Mouse (Mus musculus): ENCODE measurements at regions not wholly inside any gene's neighbourhood (a gene's known extent, or its start where the extent isn't known, plus 50 kb on each side); places are given as distances from the start of the nearest gene placed in this dataset.

- DNase-seq (ENCODE audit: low read depth) = no peak
These were observed 100.2 kb upstream of the Ccnd2 start for GRCm38 (mm10) chr6:127252000-127252721.

- DNase-seq (ENCODE audit: low read depth) = no peak
These were observed 101.9 kb upstream of the Ccnd2 start for GRCm38 (mm10) chr6:127253935-127254334.

GRCm38 (mm10) chr6:127263903-127264680 is 112.1 kb upstream of the Ccnd2 start:
- peak; percentile 61 for DNase-seq (ENCODE audit: low read depth)

- peak; percentile 74 for DNase-seq (ENCODE audit: low read depth)
These were observed 113.2 kb upstream of the Ccnd2 start for GRCm38 (mm10) chr6:127265063-127265775.

GRCm38 (mm10) chr6:127265901-127266812 is 114.2 kb upstream of the Ccnd2 start:
- peak; percentile 76 for DNase-seq (ENCODE audit: low read depth)

- peak; percentile 89 for DNase-seq (ENCODE audit: low read depth)
These were observed 114.8 kb upstream of the Ccnd2 start for GRCm38 (mm10) chr6:127266813-127267165.

GRCm38 (mm10) chr6:127269021-127269420 is 117.0 kb upstream of the Ccnd2 start:
- no peak for DNase-seq (ENCODE audit: low read depth)

GRCm38 (mm10) chr6:127269525-127270044 is 117.6 kb upstream of the Ccnd2 start:
- no peak for DNase-seq (ENCODE audit: low read depth)

- peak; percentile 58 for DNase-seq (ENCODE audit: low read depth)
These were observed 118.8 kb upstream of the Ccnd2 start for GRCm38 (mm10) chr6:127270774-127271173.

GRCm38 (mm10) chr6:127271418-127271817 is 119.4 kb upstream of the Ccnd2 start:
- DNase-seq (ENCODE audit: low read depth) = peak; percentile 46

- peak; percentile 75 for DNase-seq (ENCODE audit: low read depth)
These were observed 120.6 kb upstream of the Ccnd2 start for GRCm38 (mm10) chr6:127272630-127273029.

- no peak for DNase-seq (ENCODE audit: low read depth)
These were observed 122.9 kb upstream of the Ccnd2 start for GRCm38 (mm10) chr6:127274732-127275429.

- peak; percentile 38 for DNase-seq (ENCODE audit: low read depth)
These were observed 123.4 kb upstream of the Ccnd2 start for GRCm38 (mm10) chr6:127275430-127275784.

- DNase-seq (ENCODE audit: low read depth) = no peak
These were observed 124.4 kb upstream of the Ccnd2 start for GRCm38 (mm10) chr6:127276362-127276761.

GRCm38 (mm10) chr6:127278402-127278801 is 126.4 kb upstream of the Ccnd2 start:
- DNase-seq (ENCODE audit: low read depth) = no peak

GRCm38 (mm10) chr6:127284226-127284625 is 132.2 kb upstream of the Ccnd2 start:
- DNase-seq (ENCODE audit: low read depth) = no peak

- DNase-seq (ENCODE audit: low read depth) = no peak
These were observed 134.9 kb upstream of the Ccnd2 start for GRCm38 (mm10) chr6:127286681-127287476.

- DNase-seq (ENCODE audit: low read depth) = no peak
These were observed 137.0 kb upstream of the Ccnd2 start for GRCm38 (mm10) chr6:127288946-127289345.

- no peak for DNase-seq (ENCODE audit: low read depth)
These were observed 139.9 kb upstream of the Ccnd2 start for GRCm38 (mm10) chr6:127291937-127292336.

GRCm38 (mm10) chr6:127293829-127294228 is 141.8 kb upstream of the Ccnd2 start:
- no peak for DNase-seq (ENCODE audit: low read depth)
